Comparison of ENCODE assay signal across 20 mouse cellular contexts in the genomic region with DNA sequence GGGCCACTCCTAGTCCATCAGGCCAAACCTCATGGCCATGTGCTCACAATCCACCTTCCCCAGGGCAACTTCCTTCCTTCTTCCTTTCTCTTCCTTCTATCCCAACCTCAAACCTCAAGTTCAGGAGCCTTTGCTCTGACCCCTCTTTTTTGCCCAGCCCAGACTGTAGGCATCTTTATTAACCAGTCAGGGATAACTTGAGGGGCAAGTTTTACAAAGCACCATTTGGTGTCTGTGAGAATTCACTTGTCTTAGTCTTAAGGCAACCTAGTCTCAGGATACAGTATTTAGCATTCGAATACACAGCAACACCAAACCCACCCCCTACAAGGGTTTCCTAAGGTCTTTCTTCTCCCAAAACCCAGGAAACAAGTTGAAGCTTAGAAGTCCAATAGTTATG. TPM values are rescaled to one million over a fixed set of nuclear protein-coding genes. Genes with fewer than 3 reads are reported as not detected.
"Had no signal": no experiment of that assay in that cellular context is flagged by ENCODE, and none has a peak within 500 bp of the region (broad histone marks: within the 10 kb centered on the region; RNA-seq: fewer than 3 reads in every experiment).

No protein-coding gene starts in this region.

- H3K9me3 ChIP-seq: midbrain, embryonic 10.5 days; neural tube, embryonic 13.5 days; neural tube, embryonic 15.5 days; stomach, embryonic 15.5 days had no signal

- H3K4me3 ChIP-seq: midbrain, embryonic 10.5 days; myocyte; neural tube, embryonic 13.5 days; neural tube, embryonic 15.5 days; stomach, embryonic 15.5 days had no signal

- H3K9ac ChIP-seq: lung, embryonic 14.5 days; neural tube, embryonic 13.5 days; neural tube, embryonic 15.5 days; stomach, embryonic 15.5 days had no signal

- H3K27ac ChIP-seq: midbrain, embryonic 10.5 days; neural tube, embryonic 13.5 days; neural tube, embryonic 15.5 days; stomach, embryonic 15.5 days; stomach, postnatal 0 days had no signal

- H3K36me3 ChIP-seq: midbrain, embryonic 10.5 days; neural tube, embryonic 13.5 days; neural tube, embryonic 15.5 days; stomach, embryonic 15.5 days had no signal

- H3K4me2 ChIP-seq: lung, embryonic 14.5 days; neural tube, embryonic 13.5 days; neural tube, embryonic 15.5 days; stomach, embryonic 15.5 days had no signal

- H3K27me3 ChIP-seq: neural tube, embryonic 15.5 days; stomach, embryonic 15.5 days had no signal

- ATAC-seq: midbrain, embryonic 16.5 days had no signal

- H3K4me1 ChIP-seq: neural tube, embryonic 15.5 days; stomach, embryonic 15.5 days had no signal

- DNase-seq: lung, adult 18-20 months; lung, postnatal 10 days; lung, postnatal 4 days; midbrain, embryonic 14.5 days; retina, postnatal 1 day; right cerebral cortex, adult 18-20 months; right cerebral cortex, postnatal 14 days; thymus, adult 2 months; thymus, postnatal 25 days; thymus, postnatal 4 days had no signal

RNA-seq across cellular contexts. Expression of gene Gm10645, which starts 6.4 kb away (rescaled TPM):
- total RNA-seq: megakaryocyte-erythroid progenitor cell, adult 5-6 weeks had no signal
- polyA plus RNA-seq: testis, adult 2 months had no signal
